Mouse (Mus musculus) lung, adult 18-20 months (tissue): ENCODE measurements around the gene Madd.
"Not testable (repeated sequence)": the region's sequence is repeated elsewhere in the genome, so short reads cannot be mapped to it uniquely, and the experiment has no call there.

Source experiments
- DNase-seq, 2 experiments: peaks; one replicate each; pipeline ENCODE4 v3.0.0; 2022; ENCODE audit warnings: mixed read lengths in 2 of 2

Madd gene

DNA sequence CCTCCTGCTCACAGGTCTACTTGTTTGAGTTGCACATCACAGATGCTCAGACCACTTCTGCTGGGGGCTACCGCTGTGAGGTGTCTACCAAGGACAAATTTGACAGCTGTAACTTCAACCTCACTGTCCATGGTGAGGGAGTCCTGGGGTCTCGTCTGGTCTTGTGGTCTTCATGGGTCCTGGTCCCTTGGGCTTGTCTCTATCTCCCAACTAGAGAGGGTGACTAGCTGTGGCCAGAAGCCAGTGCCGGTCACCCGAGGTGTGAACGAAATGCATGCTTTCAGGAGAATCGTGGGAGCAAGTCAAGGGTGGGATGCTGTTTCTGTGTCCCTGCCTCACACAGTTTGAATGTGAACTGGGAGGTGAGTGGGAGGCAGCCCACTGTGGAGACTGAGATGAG, 62.6 kb downstream of the Madd start:
- no peak for DNase-seq

GRCm38 (mm10) chr2:91120261-91120671, 63.4 kb downstream of the Madd start:
- DNase-seq = no peak

- DNase-seq = no peak
Observed at GRCm38 (mm10) chr2:91119551-91119950, 64.1 kb downstream of the Madd start.

GRCm38 (mm10) chr2:91119061-91119460, 64.6 kb downstream of the Madd start:
- DNase-seq = no peak

GRCm38 (mm10) chr2:91118647-91119046, 65.0 kb downstream of the Madd start:
- no peak for DNase-seq

GRCm38 (mm10) chr2:91117585-91118275, 65.9 kb downstream of the Madd start, which contains the start of gene Mybpc3:
Mybpc3 (plus strand) TSS chr2:91118144.
- no peak for DNase-seq

- DNase-seq = no peak
Observed at GRCm38 (mm10) chr2:91116842-91117241, 66.8 kb downstream of the Madd start.

DNA sequence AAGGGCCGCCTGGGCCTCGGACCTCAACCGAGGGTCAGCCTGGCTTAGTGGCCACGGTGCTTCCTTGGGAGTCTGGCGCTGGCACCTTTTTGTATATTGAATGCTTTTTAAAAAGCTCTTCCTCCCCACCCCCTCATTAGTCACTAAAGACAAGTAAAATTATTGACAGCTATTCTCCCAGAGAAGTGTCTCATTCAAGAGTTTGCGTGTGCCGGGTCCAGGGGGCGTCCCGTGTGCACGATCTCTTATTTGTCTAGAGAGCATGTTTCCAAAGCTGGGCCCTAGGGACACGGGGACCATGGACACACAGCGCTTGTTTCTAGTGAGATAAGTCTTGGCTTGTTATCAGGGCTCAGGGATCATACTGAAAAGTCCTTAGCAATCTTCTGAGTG, 68.1 kb downstream of the Madd start:
- no peak for DNase-seq

DNA sequence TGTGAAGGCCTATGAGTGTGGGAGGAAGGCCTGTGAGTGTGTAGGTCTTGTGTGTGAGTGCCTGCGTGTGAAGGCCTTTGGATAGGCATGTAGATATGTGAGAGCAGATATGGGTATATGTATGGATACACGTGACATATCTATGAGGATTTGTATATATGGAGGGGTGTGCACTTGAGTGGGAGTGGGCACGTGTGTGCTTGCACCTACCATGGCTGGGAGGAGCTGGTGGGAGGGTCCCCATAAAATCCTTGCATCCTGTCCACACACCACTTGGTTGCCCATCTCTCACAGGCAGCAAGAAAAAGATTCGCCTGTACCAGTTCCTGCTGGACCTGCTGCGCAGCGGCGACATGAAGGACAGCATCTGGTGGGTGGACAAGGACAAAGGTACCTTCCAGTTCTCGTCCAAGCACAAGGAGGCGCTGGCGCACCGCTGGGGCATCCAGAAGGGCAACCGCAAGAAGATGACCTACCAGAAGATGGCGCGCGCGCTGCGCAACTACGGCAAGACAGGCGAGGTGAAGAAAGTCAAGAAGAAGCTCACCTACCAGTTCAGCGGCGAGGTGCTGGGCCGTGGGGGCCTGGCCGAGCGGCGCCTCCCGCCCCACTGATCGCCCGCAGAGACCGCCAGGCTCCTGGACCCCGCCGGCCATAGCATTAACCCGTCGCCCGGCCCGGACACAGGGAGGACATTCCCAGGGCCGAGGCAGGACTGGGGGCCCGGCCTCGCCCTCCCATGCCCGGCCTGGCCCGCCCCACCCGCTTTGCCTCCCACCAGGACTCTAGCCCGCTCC, 68.7 kb downstream of the Madd start:
- DNase-seq = peak; percentile 94 to 96

DNA sequence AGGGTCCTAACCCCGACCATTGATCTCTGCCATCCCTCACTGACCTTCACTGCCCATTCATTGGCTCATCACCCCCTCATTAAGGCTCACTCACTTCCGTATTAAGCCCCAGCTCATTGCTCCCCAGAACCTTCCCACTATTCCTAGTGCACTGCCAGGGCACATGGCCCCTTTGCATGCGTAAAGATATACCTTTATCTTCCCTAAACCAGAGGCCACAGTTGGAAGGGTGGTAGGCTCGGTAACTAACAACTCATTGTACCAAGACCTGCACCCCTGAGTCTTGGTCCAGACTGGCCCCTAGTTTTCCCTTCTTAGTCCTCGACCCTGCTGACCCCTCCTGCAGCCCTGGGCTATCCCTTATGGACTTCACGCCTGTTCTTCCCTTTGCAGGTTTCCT, 69.8 kb downstream of the Madd start:
- no peak for DNase-seq

DNA sequence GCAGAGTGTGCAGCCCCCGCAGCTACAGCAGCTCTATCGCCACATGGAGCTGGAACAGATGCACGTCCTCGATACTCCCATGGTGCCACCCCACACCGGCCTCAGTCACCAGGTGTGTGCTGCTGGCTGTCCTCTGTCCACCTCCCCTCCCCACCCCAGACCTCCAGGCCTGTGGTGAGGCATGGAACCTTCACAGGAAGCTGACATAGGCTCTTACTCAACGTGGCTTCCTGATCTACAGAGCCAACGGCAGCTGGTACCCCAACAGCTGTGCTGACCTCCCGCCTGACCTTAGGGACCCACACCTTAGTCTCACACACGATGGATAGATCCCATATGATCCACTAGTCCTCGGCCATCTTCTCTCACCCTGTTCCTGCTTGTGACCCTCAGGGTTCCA, 70.3 kb downstream of the Madd start:
- no peak for DNase-seq

- DNase-seq = peak; percentile 63 to 71
Observed at GRCm38 (mm10) chr2:91112491-91112890, 71.1 kb downstream of the Madd start.

- DNase-seq = not testable (repeated sequence)
Observed at GRCm38 (mm10) chr2:91111832-91112231, 71.8 kb downstream of the Madd start.

GRCm38 (mm10) chr2:91110429-91110828, 73.2 kb downstream of the Madd start:
- DNase-seq = no peak

- DNase-seq = peak; percentile 49 to 68
Observed at GRCm38 (mm10) chr2:91109807-91110385, 73.7 kb downstream of the Madd start.

GRCm38 (mm10) chr2:91109241-91109640, 74.4 kb downstream of the Madd start:
- DNase-seq = peak in 1 of 2 experiments; percentile 28

- peak in 1 of 2 experiments; percentile 48 for DNase-seq
Observed at GRCm38 (mm10) chr2:91108156-91108555, 75.5 kb downstream of the Madd start.

DNA sequence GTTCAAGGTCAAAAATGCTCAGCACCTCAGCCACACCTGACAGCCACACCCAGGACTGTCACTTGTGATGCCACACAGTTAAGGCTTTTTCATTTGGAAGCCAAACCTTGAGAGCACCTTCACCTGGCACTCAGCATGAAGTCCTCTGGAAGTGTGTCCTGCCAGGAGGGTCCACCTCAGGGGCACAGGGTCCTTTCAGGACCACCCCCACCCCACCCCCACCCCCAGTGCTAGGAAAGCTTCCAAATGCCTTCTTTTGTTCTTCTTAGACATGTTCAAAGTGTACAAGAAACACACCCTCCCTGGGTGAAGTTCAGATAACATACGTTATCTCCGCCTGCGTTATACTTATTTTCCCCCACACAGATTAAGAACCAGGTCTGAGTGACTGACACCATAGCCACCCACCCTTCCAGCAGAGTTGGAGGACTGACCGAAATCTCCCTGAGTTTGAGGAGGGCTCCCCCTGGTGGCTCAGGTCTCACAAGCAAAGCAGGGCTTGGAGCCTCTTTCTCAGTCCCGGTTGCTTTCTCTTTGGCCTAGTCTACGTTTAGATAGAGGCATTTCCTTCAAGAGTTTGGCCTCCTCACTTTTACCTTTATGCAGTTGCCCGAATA, 82.4 kb downstream of the Madd start:
- DNase-seq = peak; percentile 89 to 92

- peak; percentile 75 to 77 for DNase-seq
Observed at GRCm38 (mm10) chr2:91098156-91098555, 85.5 kb downstream of the Madd start.

DNA sequence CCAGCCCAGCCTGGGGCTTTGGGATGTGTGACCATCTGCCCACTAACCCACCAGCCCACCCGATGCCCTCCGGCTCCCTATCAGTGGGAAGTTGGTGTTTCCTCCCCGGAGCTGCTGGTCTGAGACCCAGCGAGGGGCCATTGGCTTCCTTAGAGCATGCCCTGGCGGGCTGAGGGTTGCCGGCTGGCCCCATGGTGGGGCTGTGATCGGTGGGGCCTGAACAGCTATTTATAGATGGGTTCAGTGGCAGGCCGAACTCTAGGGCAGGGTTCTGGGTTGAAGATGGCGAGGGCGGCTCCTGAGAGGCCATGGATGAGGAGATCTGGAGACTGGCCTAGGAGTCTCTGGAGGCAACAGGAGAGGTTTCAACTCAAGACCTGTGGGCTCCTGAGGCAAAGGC, 86.6 kb downstream of the Madd start:
- no peak for DNase-seq

DNA sequence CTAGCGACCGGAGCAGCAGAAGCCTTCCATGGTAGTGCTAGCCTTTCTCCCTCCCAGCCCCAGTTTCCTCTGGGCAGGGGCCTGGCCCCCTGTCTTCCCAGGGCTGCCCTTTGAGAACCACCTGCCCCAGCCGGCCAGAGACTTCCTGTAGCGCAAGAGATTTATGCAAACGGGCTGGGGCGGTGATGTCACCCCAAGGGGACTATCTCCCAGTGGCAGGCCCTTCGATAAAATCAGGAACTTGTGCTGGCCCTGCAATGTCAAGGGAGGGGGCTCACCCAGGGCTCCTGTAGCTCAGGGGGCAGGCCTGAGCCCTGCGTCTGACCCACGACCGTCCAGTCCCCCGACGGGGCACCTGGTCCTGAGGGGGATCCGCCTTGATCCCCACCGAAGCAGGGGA, 87.1 kb downstream of the Madd start:
- peak; percentile 59 to 71 for DNase-seq

- no peak for DNase-seq
Observed at GRCm38 (mm10) chr2:91090827-91091226, 92.8 kb downstream of the Madd start.

DNA sequence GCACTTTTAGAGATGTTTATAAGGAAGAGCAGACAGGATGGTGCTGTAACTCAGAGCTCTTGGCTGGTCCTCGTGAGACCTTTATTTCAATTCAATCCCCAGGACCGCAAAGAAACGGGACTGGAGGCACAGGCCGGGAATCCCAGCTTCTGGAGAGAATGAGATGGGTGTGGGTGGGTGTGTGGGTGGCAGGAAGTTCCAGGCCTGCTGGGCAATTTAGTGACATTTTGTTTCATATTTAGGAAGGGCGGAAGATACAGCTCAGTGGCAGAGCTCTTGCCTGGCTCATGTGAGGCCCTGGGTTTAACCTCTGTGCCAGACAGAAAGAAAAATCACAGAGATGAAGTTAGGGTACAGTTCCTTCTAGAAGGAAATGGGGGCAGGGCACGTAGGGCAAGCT, 93.4 kb downstream of the Madd start:
- peak in 1 of 2 experiments; percentile 46 for DNase-seq
